Mouse (Mus musculus): ENCODE data around the gene Tnnt2.
A peak's percentile ranks its signal among the peaks of the same experiment; 100 is the strongest.

Gene Tnnt2

GRCm38 (mm10) chr1:135818481-135819086 is 17.6 kb upstream of the Tnnt2 start, which contains the start of gene Lad1:
Gene Lad1 (plus strand): TSS chr1:135818598.
- DNase-seq (ENCODE audit: low spot score in 2 of 2): no peak

GRCm38 (mm10) chr1:135820071-135820470 is 16.1 kb upstream of the Tnnt2 start:
- no peak for DNase-seq (ENCODE audit: low spot score in 2 of 2)

- peak in 1 of 2 experiments; percentile 15 for DNase-seq (ENCODE audit: low spot score in 2 of 2)
These were observed 15.3 kb upstream of the Tnnt2 start for GRCm38 (mm10) chr1:135820736-135821364.

GRCm38 (mm10) chr1:135821780-135822179 is 14.4 kb upstream of the Tnnt2 start:
- no peak for DNase-seq (ENCODE audit: low spot score in 2 of 2)

GRCm38 (mm10) chr1:135828918-135829317 is 7.2 kb upstream of the Tnnt2 start:
- peak; percentile 49 to 56 for DNase-seq (ENCODE audit: low spot score in 2 of 2)

GRCm38 (mm10) chr1:135834206-135834859 is 1.8 kb upstream of the Tnnt2 start:
- DNase-seq (ENCODE audit: low spot score in 2 of 2): no peak

GRCm38 (mm10) chr1:135834983-135835382 is 1.2 kb upstream of the Tnnt2 start:
- DNase-seq (ENCODE audit: low spot score in 2 of 2): no peak

GRCm38 (mm10) chr1:135838626-135839025 is 2.5 kb downstream of the Tnnt2 start:
- no peak for DNase-seq (ENCODE audit: low spot score in 2 of 2)

GRCm38 (mm10) chr1:135839065-135839464 is 2.9 kb downstream of the Tnnt2 start:
- DNase-seq (ENCODE audit: low spot score in 2 of 2): no peak

- DNase-seq (ENCODE audit: low spot score in 2 of 2): peak; percentile 25 to 28
These were observed 4.7 kb downstream of the Tnnt2 start for GRCm38 (mm10) chr1:135840675-135841395.

- no peak for DNase-seq (ENCODE audit: low spot score in 2 of 2)
These were observed 7.5 kb downstream of the Tnnt2 start for GRCm38 (mm10) chr1:135843519-135844262.

GRCm38 (mm10) chr1:135844481-135844880 is 8.3 kb downstream of the Tnnt2 start:
- DNase-seq (ENCODE audit: low spot score in 2 of 2): no peak

- no peak for DNase-seq (ENCODE audit: low spot score in 2 of 2)
These were observed 10.5 kb downstream of the Tnnt2 start for GRCm38 (mm10) chr1:135846632-135847031.

- DNase-seq (ENCODE audit: low spot score in 2 of 2): peak; percentile 20 to 24
These were observed 11.0 kb downstream of the Tnnt2 start for GRCm38 (mm10) chr1:135847139-135847562.

- DNase-seq (ENCODE audit: low spot score in 2 of 2): no peak
These were observed 11.6 kb downstream of the Tnnt2 start for GRCm38 (mm10) chr1:135847611-135848351.

GRCm38 (mm10) chr1:135850722-135851512 is 14.8 kb downstream of the Tnnt2 start:
- peak; percentile 21 to 36 for DNase-seq (ENCODE audit: low spot score in 2 of 2)

- no peak for DNase-seq (ENCODE audit: low spot score in 2 of 2)
These were observed 16.0 kb downstream of the Tnnt2 start for GRCm38 (mm10) chr1:135852044-135852756.

- DNase-seq (ENCODE audit: low spot score in 2 of 2): no peak
These were observed 17.0 kb downstream of the Tnnt2 start for GRCm38 (mm10) chr1:135853200-135853599.

GRCm38 (mm10) chr1:135854591-135855343 is 18.6 kb downstream of the Tnnt2 start:
- DNase-seq (ENCODE audit: low spot score in 2 of 2): no peak

Measured in right cerebral cortex, adult 2 months (tissue).